Mouse (Mus musculus): ENCODE results near the gene Fbxw10. TPM values are rescaled to one million over a fixed set of nuclear protein-coding genes. Genes with fewer than 3 reads are reported as not detected.

The Fbxw10 gene
- polyA plus RNA-seq, 1 experiment = 5.2 TPM

DNA sequence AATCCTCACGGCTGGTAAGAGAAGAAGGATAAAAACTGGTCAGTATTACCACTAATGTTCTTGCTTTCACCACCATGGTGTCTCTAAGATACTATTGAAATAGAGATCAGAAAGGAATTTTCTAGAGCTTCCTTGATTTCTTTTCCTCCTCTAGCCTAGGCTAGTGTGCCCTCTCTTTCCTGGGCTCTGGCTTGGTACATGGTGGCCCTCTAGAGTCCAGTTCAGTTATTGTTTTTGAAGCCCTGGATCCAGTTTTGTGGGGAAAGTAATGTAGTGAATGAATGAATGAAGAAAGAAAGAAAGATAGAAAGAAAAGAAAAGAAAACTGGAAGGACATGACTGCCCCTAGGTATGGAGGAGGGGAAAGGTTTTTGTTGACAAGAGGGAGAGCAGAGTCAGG, 4.3 kb downstream of the Fbxw10 start:
- peaks cover 9% of the 10 kb centered on the region for H3K4me1 ChIP-seq (replicated peaks; ENCODE audit: control insufficient read depth, insufficient read depth, low read length)
- WGBS = 97% methylated on average over 1 of the region's 1 CpGs
- TF ChIP-seq POLR2A (IDR thresholded peaks at IDR 0.05; ENCODE audit: control insufficient read depth, extremely low read depth, insufficient read depth, low read length, poor library complexity) (no peak), CTCF (IDR thresholded peaks at IDR 0.05; ENCODE audit: borderline replicate concordance, control insufficient read depth, extremely low read depth, insufficient read depth, low read length, poor library complexity) (no peak)
- no peak overlapping the region for H3K4me3 ChIP-seq (ENCODE audit: control insufficient read depth, insufficient read depth, low read length)
- H3K36me3 ChIP-seq (ENCODE audit: control insufficient read depth, insufficient read depth, low read length) = no peaks in the 10 kb centered on the region
- H3K27me3 ChIP-seq (ENCODE audit: control insufficient read depth, insufficient read depth, low read length) = no peaks in the 10 kb centered on the region
- no peak overlapping the region for H3K27ac ChIP-seq (ENCODE audit: control insufficient read depth, insufficient read depth, low read length)
- no peak for DNase-seq

DNA sequence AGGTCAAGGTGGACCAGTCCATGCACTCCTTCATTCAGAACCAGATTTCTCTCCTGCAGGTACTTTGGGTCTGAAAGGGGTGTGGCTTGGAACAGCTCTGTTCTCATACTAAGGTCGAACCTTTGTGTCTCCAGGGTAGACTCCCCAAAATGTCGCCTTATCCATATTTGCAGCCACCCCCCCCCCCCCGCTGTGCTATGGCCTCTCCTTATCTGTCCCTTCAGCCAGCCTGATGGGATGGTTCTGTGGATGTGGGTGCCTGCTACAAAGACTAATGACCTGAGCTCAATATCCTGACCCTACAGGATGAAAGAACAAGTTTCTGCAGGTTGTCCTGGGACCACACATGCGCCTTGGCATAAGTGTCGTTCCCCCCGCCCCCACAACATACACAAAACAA, 6.5 kb downstream of the Fbxw10 start:
- no peak overlapping the region for H3K27ac ChIP-seq (ENCODE audit: control insufficient read depth, insufficient read depth, low read length)
- no peak overlapping the region for H3K4me3 ChIP-seq (ENCODE audit: control insufficient read depth, insufficient read depth, low read length)
- H3K36me3 ChIP-seq (ENCODE audit: control insufficient read depth, insufficient read depth, low read length) = no peaks in the 10 kb centered on the region
- H3K27me3 ChIP-seq (ENCODE audit: control insufficient read depth, insufficient read depth, low read length) = no peaks in the 10 kb centered on the region
- H3K4me1 ChIP-seq (replicated peaks; ENCODE audit: control insufficient read depth, insufficient read depth, low read length) = no peaks in the 10 kb centered on the region
- TF ChIP-seq POLR2A (IDR thresholded peaks at IDR 0.05; ENCODE audit: control insufficient read depth, extremely low read depth, insufficient read depth, low read length, poor library complexity) (no peak), CTCF (IDR thresholded peaks at IDR 0.05; ENCODE audit: borderline replicate concordance, control insufficient read depth, extremely low read depth, insufficient read depth, low read length, poor library complexity) (no peak)
- WGBS = 95% methylated on average over 6 of the region's 6 CpGs
- no peak for DNase-seq

DNA sequence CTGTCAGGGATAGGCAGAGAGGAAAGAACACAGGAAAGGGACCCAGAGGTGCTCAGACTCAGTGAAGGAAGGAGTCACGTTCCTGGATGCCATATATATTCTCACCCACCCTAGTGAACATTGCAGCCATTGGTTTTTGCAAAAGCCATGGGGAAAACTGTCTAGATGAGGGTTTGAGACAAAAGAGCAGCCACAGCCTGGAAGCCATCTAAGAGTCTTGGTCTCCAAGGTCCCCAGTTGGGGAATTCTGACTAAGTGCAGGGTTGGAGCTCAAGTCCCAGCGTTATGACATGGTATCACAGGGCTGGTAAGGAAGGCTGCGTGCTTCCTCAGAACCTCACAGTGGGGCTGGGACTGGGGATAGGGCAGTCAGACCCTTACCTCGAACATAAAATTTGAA, 18.7 kb downstream of the Fbxw10 start:
- Histone ChIP-seq H3K27ac (ENCODE audit: control insufficient read depth, insufficient read depth, low read length) (no peak overlapping the region), H3K4me1 (replicated peaks; ENCODE audit: control insufficient read depth, insufficient read depth, low read length) (no peaks in the 10 kb centered on the region), H3K36me3 (ENCODE audit: control insufficient read depth, insufficient read depth, low read length) (no peaks in the 10 kb centered on the region), H3K27me3 (ENCODE audit: control insufficient read depth, insufficient read depth, low read length) (no peaks in the 10 kb centered on the region), H3K4me3 (ENCODE audit: control insufficient read depth, insufficient read depth, low read length) (no peak overlapping the region)
- WGBS = 92% methylated on average over 4 of the region's 4 CpGs
- DNase-seq = no peak
- TF ChIP-seq CTCF (IDR thresholded peaks at IDR 0.05; ENCODE audit: borderline replicate concordance, control insufficient read depth, extremely low read depth, insufficient read depth, low read length, poor library complexity) (no peak), POLR2A (IDR thresholded peaks at IDR 0.05; ENCODE audit: control insufficient read depth, extremely low read depth, insufficient read depth, low read length, poor library complexity) (no peak)

DNA sequence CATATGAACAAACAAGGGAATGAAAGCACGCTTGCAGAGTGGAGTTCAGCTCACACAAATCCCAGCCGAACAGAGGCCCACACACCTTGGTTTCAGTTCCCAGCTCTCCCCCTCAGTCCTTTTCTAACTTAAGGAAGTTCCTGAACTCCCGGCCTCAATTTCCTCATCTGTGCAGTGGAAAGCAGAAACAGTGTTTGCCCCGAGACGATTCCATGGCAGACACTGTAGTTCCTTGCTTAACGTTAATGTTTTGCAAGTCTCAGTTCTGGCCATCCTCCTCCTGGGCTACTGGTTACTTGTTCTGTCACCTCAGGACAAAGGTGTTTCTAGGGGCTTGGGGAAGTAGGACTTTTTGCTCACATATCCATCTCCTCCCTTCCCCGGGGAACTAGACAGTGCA, 19.8 kb downstream of the Fbxw10 start:
- Histone ChIP-seq H3K36me3 (ENCODE audit: control insufficient read depth, insufficient read depth, low read length) (no peaks in the 10 kb centered on the region), H3K4me3 (ENCODE audit: control insufficient read depth, insufficient read depth, low read length) (no peak overlapping the region), H3K27me3 (ENCODE audit: control insufficient read depth, insufficient read depth, low read length) (no peaks in the 10 kb centered on the region), H3K27ac (ENCODE audit: control insufficient read depth, insufficient read depth, low read length) (no peak overlapping the region), H3K4me1 (replicated peaks; ENCODE audit: control insufficient read depth, insufficient read depth, low read length) (no peaks in the 10 kb centered on the region)
- 78% methylated on average over 7 of the region's 7 CpGs for WGBS
- no peak for TF ChIP-seq CTCF (IDR thresholded peaks at IDR 0.05; ENCODE audit: borderline replicate concordance, control insufficient read depth, extremely low read depth, insufficient read depth, low read length, poor library complexity)
- no peak for TF ChIP-seq POLR2A (IDR thresholded peaks at IDR 0.05; ENCODE audit: control insufficient read depth, extremely low read depth, insufficient read depth, low read length, poor library complexity)
- no peak for DNase-seq

DNA sequence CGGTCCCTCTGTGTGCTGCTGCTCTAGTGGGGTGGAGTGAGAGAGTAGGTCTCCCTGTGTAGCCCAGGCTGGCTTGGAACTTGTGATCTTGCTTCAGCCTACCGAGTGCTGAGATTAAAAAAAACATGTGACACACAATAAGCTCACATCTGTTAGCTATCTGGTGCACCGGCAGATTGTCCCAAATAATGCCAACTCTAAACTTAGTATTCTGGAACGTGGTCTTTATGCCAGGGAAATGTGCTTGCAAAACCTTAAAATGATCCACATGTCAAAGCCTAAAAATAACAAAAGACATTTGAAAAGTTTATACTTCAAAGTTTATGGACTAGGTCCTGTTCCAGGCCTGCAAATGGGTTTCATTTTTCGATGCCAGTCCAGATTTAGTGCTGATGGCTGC, 22.3 kb downstream of the Fbxw10 start:
- no peaks in the 10 kb centered on the region for H3K27me3 ChIP-seq (ENCODE audit: control insufficient read depth, insufficient read depth, low read length)
- TF ChIP-seq CTCF (IDR thresholded peaks at IDR 0.05; ENCODE audit: borderline replicate concordance, control insufficient read depth, extremely low read depth, insufficient read depth, low read length, poor library complexity) = no peak
- TF ChIP-seq POLR2A (IDR thresholded peaks at IDR 0.05; ENCODE audit: control insufficient read depth, extremely low read depth, insufficient read depth, low read length, poor library complexity) = no peak
- H3K4me3 ChIP-seq (ENCODE audit: control insufficient read depth, insufficient read depth, low read length) = no peak overlapping the region
- H3K27ac ChIP-seq (ENCODE audit: control insufficient read depth, insufficient read depth, low read length) = no peak overlapping the region
- WGBS = 93% methylated on average over 5 of the region's 5 CpGs
- no peaks in the 10 kb centered on the region for H3K4me1 ChIP-seq (replicated peaks; ENCODE audit: control insufficient read depth, insufficient read depth, low read length)
- DNase-seq = no peak
- H3K36me3 ChIP-seq (ENCODE audit: control insufficient read depth, insufficient read depth, low read length) = no peaks in the 10 kb centered on the region

DNA sequence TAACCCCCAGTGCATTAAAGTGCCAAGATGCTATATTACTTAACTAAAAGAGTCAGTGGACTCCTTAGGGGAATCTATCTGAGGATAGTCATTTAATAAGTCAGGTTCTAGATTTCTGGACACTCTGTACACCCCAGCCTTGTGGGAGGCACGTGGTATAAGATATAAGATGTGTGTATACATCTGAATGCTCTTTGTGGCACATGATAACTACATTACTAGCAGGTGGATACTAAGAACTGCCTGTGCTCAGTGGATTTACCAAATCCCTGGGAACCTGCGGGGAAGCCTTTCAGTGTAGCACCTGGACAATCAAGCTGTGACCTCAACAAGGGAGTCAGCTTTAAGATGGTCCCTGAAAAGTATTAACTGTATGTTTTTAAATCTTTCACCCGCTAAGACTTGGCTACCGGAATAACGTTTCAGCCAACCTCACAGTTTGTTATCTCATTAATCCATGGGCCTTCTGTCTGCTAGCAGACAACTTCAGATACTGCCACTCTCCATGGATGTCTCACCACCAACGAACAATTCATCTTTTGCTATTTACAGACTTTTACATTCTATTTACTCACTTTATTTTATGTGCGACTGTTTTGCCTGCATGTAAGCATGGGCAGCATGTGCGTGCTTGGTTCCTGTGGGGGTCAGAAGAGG, 23.0 kb downstream of the Fbxw10 start:
- Histone ChIP-seq H3K27me3 (ENCODE audit: control insufficient read depth, insufficient read depth, low read length) (no peaks in the 10 kb centered on the region), H3K27ac (ENCODE audit: control insufficient read depth, insufficient read depth, low read length) (no peak overlapping the region), H3K4me3 (ENCODE audit: control insufficient read depth, insufficient read depth, low read length) (no peak overlapping the region), H3K36me3 (ENCODE audit: control insufficient read depth, insufficient read depth, low read length) (no peaks in the 10 kb centered on the region), H3K4me1 (replicated peaks; ENCODE audit: control insufficient read depth, insufficient read depth, low read length) (no peaks in the 10 kb centered on the region)
- 91% methylated on average over 8 of the region's 8 CpGs for WGBS
- TF ChIP-seq POLR2A (IDR thresholded peaks at IDR 0.05; ENCODE audit: control insufficient read depth, extremely low read depth, insufficient read depth, low read length, poor library complexity) (no peak), CTCF (IDR thresholded peaks at IDR 0.05; ENCODE audit: borderline replicate concordance, control insufficient read depth, extremely low read depth, insufficient read depth, low read length, poor library complexity) (no peak)
- no peak for DNase-seq

DNA sequence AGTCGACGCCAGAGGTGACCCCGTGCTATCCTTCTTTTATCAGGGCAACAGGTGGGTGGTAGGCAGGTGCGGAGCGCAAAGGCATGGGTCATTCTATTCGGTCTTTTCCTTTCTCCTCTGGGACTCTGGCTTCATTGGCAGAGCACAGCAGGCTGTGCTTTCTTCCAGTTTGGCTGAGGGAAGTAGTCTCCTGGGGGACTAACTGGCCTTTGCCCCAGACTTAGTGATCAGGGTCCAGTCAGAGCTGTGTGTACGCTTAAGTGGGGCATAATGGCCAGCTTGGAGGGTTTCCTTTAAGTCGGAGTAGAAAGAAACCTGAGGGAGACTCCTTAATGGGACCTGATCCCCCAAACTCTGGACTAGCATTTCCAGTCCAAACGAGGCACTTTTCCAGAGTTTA, 26.6 kb downstream of the Fbxw10 start:
- no peak for DNase-seq
- no peaks in the 10 kb centered on the region for H3K36me3 ChIP-seq (ENCODE audit: control insufficient read depth, insufficient read depth, low read length)
- no peaks in the 10 kb centered on the region for H3K4me1 ChIP-seq (replicated peaks; ENCODE audit: control insufficient read depth, insufficient read depth, low read length)
- H3K4me3 ChIP-seq (ENCODE audit: control insufficient read depth, insufficient read depth, low read length) = no peak overlapping the region
- H3K27me3 ChIP-seq (ENCODE audit: control insufficient read depth, insufficient read depth, low read length) = no peaks in the 10 kb centered on the region
- WGBS = 90% methylated on average over 9 of the region's 9 CpGs
- TF ChIP-seq POLR2A (IDR thresholded peaks at IDR 0.05; ENCODE audit: control insufficient read depth, extremely low read depth, insufficient read depth, low read length, poor library complexity) (no peak), CTCF (IDR thresholded peaks at IDR 0.05; ENCODE audit: borderline replicate concordance, control insufficient read depth, extremely low read depth, insufficient read depth, low read length, poor library complexity) (no peak)
- H3K27ac ChIP-seq (ENCODE audit: control insufficient read depth, insufficient read depth, low read length) = no peak overlapping the region
